Mouse (Mus musculus) embryonic fibroblast, embryonic 13.5 days (primary cell): ENCODE measurements at regions not wholly inside any gene's neighbourhood (a gene's known extent, or its start where the extent isn't known, plus 50 kb on each side); places are given as distances from the start of the nearest gene placed in this dataset.

Experiments
- CTCF ChIP-seq: IDR thresholded peaks from 2 replicates; pipeline ENCODE4 v1.5.1; 2011; ENCODE audit warnings: mild to moderate bottlenecking, control low read depth, low read length, moderate library complexity, borderline replicate concordance; ENCODE audit not compliant: insufficient read depth
- POLR2A ChIP-seq: IDR thresholded peaks from 2 replicates; pipeline ENCODE4 v1.6.1; 2011; ENCODE audit warnings: low read depth, mild to moderate bottlenecking, control low read depth, low read length, moderate library complexity

GRCm38 (mm10) chr12:15051387-15051786 is 765.3 kb downstream of the Trib2 start:
- TF ChIP-seq POLR2A = no peak
- TF ChIP-seq CTCF = no peak
